Mouse (Mus musculus) megakaryocyte progenitor cell, adult 5-6 weeks (primary cell): Measurements from ENCODE around the gene Wtap. TPM values are rescaled to one million over a fixed set of nuclear protein-coding genes. Genes with fewer than 3 reads are reported as not detected.

Experiments
- total RNA-seq, 2 experiments: library from RNA; stranded (forward) in 1 of 2; stranded (reverse) in 1 of 2; fragments of 157-497, 149-512 nt in 1 of 2; fragments of 200-1000 nt in 1 of 2; gene quantifications; 2 replicates each; pipeline versions ENCODE4 v1.2.3 to v1.2.4; 2015 to 2017

Wtap gene
- total RNA-seq, 2 experiments from 2014 or later = 115 to 274 TPM

Other genes starting within 250 kb of the Wtap start
- 1.2 and 2.6 TPM in 2 replicates for gene Igf2r, start 224.5 kb downstream of the Wtap start, total RNA-seq (2015)
- 3.0 and 4.1 TPM in 2 replicates for gene Igf2r, start 224.5 kb downstream of the Wtap start, total RNA-seq (2017)
- not detected in 2 replicates for gene Mas1, start 126.0 kb downstream of the Wtap start, total RNA-seq (2015)
- not detected in 2 replicates for gene Mas1, start 126.0 kb downstream of the Wtap start, total RNA-seq (2017)
- gene Mrgprh, start 118.1 kb downstream of the Wtap start, total RNA-seq (2015) = not detected in 2 replicates
- not detected in 2 replicates for gene Mrgprh, start 118.1 kb downstream of the Wtap start, total RNA-seq (2017)
- 1.3 and 1.4 TPM in 2 replicates for gene Pnldc1, start 83.9 kb downstream of the Wtap start, total RNA-seq (2015)
- 3.5 TPM in 1 of 2 replicates, not detected in the other for gene Pnldc1, start 83.9 kb downstream of the Wtap start, total RNA-seq (2017)
- 568 and 575 TPM in 2 replicates for gene Tcp1, start 78.5 kb downstream of the Wtap start, total RNA-seq (2015)
- 901 and 1,100 TPM in 2 replicates for gene Tcp1, start 78.5 kb downstream of the Wtap start, total RNA-seq (2017)
- 168 and 184 TPM in 2 replicates for gene Mrpl18, start 77.8 kb downstream of the Wtap start, total RNA-seq (2015)
- gene Mrpl18, start 77.8 kb downstream of the Wtap start, total RNA-seq (2017) = 213 TPM in 2 replicates
- 0.07 TPM in 1 of 2 replicates, not detected in the other for gene Acat3, start 53.6 kb downstream of the Wtap start, total RNA-seq (2015)
- 0.30 and 0.54 TPM in 2 replicates for gene Acat3, start 53.6 kb downstream of the Wtap start, total RNA-seq (2017)
- gene Acat2, start 33.4 kb downstream of the Wtap start, total RNA-seq (2015) = 16.4 and 18.1 TPM in 2 replicates
- 14.7 and 16.7 TPM in 2 replicates for gene Acat2, start 33.4 kb downstream of the Wtap start, total RNA-seq (2017)
- gene Sod2, start 12.7 kb upstream of the Wtap start, total RNA-seq (2015) = 118 and 119 TPM in 2 replicates
- 69.0 and 77.7 TPM in 2 replicates for gene Sod2, start 12.7 kb upstream of the Wtap start, total RNA-seq (2017)
- 0.91 TPM in 1 of 2 replicates, not detected in the other for gene Gpr31b, start 58.1 kb upstream of the Wtap start, total RNA-seq (2015)
- 0.41 TPM in 1 of 2 replicates, not detected in the other for gene Gpr31b, start 58.1 kb upstream of the Wtap start, total RNA-seq (2017)
- 0.15 and 0.99 TPM in 2 replicates for gene Tcp10b, start 66.9 kb upstream of the Wtap start, total RNA-seq (2015)
- gene Tcp10b, start 66.9 kb upstream of the Wtap start, total RNA-seq (2017) = 0.44 TPM in 1 of 2 replicates, not detected in the other
- not detected in 2 replicates for gene Unc93a, start 137.6 kb upstream of the Wtap start, total RNA-seq (2015)
- 0.17 TPM in 1 of 2 replicates, not detected in the other for gene Unc93a, start 137.6 kb upstream of the Wtap start, total RNA-seq (2017)
- gene Smok2a, start 227.0 kb upstream of the Wtap start, total RNA-seq (2015) = not detected in 2 replicates
- gene Smok2a, start 227.0 kb upstream of the Wtap start, total RNA-seq (2017) = not detected in 2 replicates
- gene Smok2b, start 236.1 kb upstream of the Wtap start, total RNA-seq (2015) = not detected in 2 replicates
- not detected in 2 replicates for gene Smok2b, start 236.1 kb upstream of the Wtap start, total RNA-seq (2017)